Mouse (Mus musculus) C2C12 (cell line): ENCODE measurements around the gene Ttc34. TPM values are rescaled to one million over a fixed set of nuclear protein-coding genes. Genes with fewer than 3 reads are reported as not detected.

Experiments used
- H3K27me3 ChIP-seq: one replicate; pipeline ENCODE4 v1.6.1; 2011; ENCODE audit not compliant: control insufficient read depth, insufficient read depth, insufficient read length
- H3K36me3 ChIP-seq: one replicate; pipeline ENCODE4 v1.6.1; 2011; ENCODE audit not compliant: control insufficient read depth, insufficient read depth
- H3K4me3 ChIP-seq: one replicate; pipeline ENCODE4 v1.5.1; 2011; ENCODE audit warnings: mild to moderate bottlenecking, control low read depth; ENCODE audit not compliant: poor library complexity, insufficient read depth, severe bottlenecking
- H3K79me2 ChIP-seq: one replicate; pipeline ENCODE4 v1.6.1; 2011; ENCODE audit not compliant: control insufficient read depth, insufficient read depth
- H3K79me3 ChIP-seq: one replicate; pipeline ENCODE4 v1.6.1; 2011; ENCODE audit warnings: low read depth, control low read depth
- H3ac ChIP-seq: one replicate; pipeline ENCODE3; 2011; ENCODE audit warnings: low read depth; ENCODE audit not compliant: control insufficient read depth, insufficient read length
- CEBPB ChIP-seq: IDR thresholded peaks from one replicate; pipeline ENCODE4 v1.6.1; 2011; ENCODE audit warnings: low read depth, mild to moderate bottlenecking, control low read depth, moderate library complexity
- CTCF ChIP-seq: IDR thresholded peaks from one replicate; pipeline ENCODE4 v1.5.1; 2011; ENCODE audit not compliant: control insufficient read depth, insufficient read depth, insufficient read length
- FOSL1 ChIP-seq: IDR thresholded peaks from one replicate; pipeline ENCODE4 v1.8.0; 2011; ENCODE audit warnings: mild to moderate bottlenecking, low read length; ENCODE audit not compliant: poor library complexity, insufficient read depth, severe bottlenecking
- MAX ChIP-seq: IDR thresholded peaks from one replicate; pipeline ENCODE4 v1.6.1; 2011; ENCODE audit warnings: mild to moderate bottlenecking, control low read depth
- MYOD1 ChIP-seq: IDR thresholded peaks from one replicate; pipeline ENCODE4 v1.6.1; 2011; ENCODE audit warnings: low read depth; ENCODE audit not compliant: control insufficient read depth, insufficient read length
- MYOG ChIP-seq: IDR thresholded peaks from one replicate; pipeline ENCODE4 v1.6.1; 2011; ENCODE audit not compliant: control insufficient read depth, insufficient read length; ENCODE audit errors: extremely low read depth
- USF1 ChIP-seq: IDR thresholded peaks from one replicate; pipeline ENCODE4 v1.6.1; 2011; ENCODE audit warnings: low read depth, mild to moderate bottlenecking, control low read depth, moderate library complexity
- polyA plus RNA-seq: library from polyadenylated mRNA; unstranded; fragments of >200 nt; fragmentation: generic; extraction: Trizol; gene quantifications from one replicate; pipeline ENCODE4 v1.2.1, GENCODE M21; 2012; ENCODE audit warnings: missing spikeins

The Ttc34 gene
- polyA plus RNA-seq, 1 experiment: not detected

DNA sequence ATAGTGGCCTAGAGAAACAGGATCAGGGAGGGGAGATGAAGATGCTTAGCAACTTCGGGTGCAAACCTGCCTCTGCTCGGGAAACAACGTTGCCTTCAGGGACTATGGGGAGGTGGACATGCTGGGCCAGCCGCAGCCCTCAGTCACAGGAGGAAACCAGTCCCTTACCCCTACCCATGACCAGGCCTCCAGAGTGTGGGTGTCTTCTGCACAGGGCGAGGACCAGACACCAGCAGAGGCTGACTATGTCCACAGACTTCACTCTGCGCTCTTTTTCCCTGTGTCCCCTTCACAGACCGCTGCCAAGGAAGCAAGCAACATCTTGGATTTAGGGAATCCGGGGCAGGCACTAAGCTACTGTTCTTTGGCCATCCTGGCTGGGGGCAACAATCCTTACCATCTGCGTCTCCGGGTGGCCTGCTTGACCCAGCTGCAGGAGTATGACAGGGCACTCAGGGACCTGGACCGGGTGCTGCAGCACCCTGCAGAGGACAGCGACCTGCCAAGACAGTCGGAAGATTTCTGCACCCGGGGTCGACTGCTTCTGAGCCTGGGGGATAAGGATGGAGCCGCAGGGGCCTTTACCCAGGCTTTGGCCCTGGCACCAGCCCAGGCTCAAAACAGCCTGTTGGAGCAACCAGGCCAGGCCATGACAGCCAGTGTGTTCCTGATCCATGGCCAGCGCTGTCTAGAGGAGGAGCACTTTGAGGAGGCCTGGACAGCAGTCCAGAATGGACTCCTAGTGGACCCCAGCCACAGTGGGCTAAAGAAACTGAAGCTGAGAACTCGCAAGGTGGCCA is 27.9 kb downstream of the Ttc34 start:
- Histone ChIP-seq H3ac (no peak overlapping the region), H3K4me3 (no peak overlapping the region), H3K79me3 (no peaks in the 10 kb centered on the region), H3K36me3 (no peaks in the 10 kb centered on the region), H3K27me3 (peaks cover 47% of the 10 kb centered on the region), H3K79me2 (no peaks in the 10 kb centered on the region)
- TF ChIP-seq MAX (no peak), USF1 (no peak), CTCF (no peak), FOSL1 (no peak), MYOG (no peak), CEBPB (no peak), MYOD1 (no peak)

DNA sequence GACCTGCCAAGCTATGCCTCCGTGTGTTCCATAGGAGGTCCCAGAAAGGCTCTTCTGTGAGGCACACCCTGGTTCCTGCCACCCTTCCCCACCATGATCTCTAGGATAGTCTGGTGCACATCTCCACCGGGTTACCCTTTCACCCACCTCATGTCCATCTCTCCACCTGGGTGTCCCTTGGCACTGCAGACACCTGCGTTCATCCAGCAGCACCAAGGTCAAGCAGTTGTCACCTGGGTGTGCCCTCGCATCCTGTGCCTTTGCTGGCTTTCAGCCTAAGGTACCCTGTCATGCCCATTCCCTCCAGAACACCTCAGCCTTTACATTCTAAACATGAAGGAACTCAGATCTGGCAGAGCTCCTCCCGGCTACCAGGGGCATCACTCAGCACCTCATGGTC is 29.1 kb downstream of the Ttc34 start:
- Histone ChIP-seq H3K4me3 (no peak overlapping the region), H3K79me2 (no peaks in the 10 kb centered on the region), H3ac (no peak overlapping the region), H3K36me3 (no peaks in the 10 kb centered on the region), H3K27me3 (peaks cover 37% of the 10 kb centered on the region), H3K79me3 (no peaks in the 10 kb centered on the region)
- TF ChIP-seq CTCF (no peak), MAX (no peak), CEBPB (no peak), MYOG (no peak), FOSL1 (no peak), USF1 (no peak), MYOD1 (no peak)

DNA sequence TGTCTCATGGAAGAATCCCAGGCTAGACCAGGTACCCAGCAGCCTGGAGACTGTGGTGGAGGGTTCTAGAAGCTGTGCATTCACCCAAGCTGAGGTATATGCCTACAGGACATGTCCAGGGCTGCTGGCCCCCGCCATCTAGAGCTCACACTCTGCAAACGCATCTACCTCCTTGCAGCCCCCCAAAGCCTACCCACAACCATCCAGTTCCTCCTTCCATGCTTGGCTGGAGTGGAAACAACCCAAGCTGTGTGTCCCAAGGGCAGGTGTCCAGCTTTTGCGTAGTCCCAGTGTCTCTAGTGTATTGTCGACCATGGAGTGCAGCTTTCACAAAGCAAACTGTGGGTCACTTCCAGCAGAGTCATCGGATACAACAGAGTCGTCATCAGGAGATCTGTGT is 30.0 kb downstream of the Ttc34 start:
- Histone ChIP-seq H3ac (no peak overlapping the region), H3K4me3 (no peak overlapping the region), H3K79me2 (no peaks in the 10 kb centered on the region), H3K36me3 (no peaks in the 10 kb centered on the region), H3K27me3 (peaks cover 41% of the 10 kb centered on the region), H3K79me3 (no peaks in the 10 kb centered on the region)
- TF ChIP-seq MAX: no peak
- no peak for TF ChIP-seq USF1
- no peak for TF ChIP-seq CTCF
- TF ChIP-seq MYOG: no peak
- TF ChIP-seq MYOD1: no peak
- no peak for TF ChIP-seq CEBPB
- TF ChIP-seq FOSL1: no peak

DNA sequence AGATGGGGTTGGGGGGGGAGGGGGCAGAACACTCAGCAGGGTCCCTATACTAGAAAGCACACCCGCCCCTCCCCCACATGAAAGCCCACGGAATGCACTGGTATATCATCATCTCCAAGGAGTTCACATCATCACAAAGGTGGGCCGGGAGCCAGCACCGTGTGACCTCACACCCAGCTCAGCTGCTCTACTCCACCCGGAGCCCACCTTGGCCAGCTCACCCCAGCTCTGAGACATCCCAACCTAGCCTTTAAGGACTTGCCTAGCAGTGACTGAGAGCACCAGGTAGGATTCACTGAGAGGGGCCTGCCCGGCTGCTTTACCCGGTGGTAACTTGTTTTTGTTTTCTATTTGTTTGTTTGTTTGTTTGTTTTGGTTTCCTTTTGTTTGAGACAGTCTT is 32.2 kb downstream of the Ttc34 start, which contains the start of gene Mmel1:
Mmel1 (plus strand) TSS at position 146 of the 400 bp plus-strand sequence.
- H3K27me3 ChIP-seq: peaks cover 48% of the 10 kb centered on the region
- TF ChIP-seq CTCF (no peak), CEBPB (no peak), FOSL1 (no peak), MYOD1 (no peak), MAX (no peak), USF1 (no peak), MYOG (no peak)
- no peaks in the 10 kb centered on the region for H3K79me2 ChIP-seq
- H3K4me3 ChIP-seq: no peak within 1 kb of the TSS
- H3K36me3 ChIP-seq: no peaks in the 10 kb centered on the region
- H3ac ChIP-seq: no peak within 1 kb of the TSS
- no peaks in the 10 kb centered on the region for H3K79me3 ChIP-seq

DNA sequence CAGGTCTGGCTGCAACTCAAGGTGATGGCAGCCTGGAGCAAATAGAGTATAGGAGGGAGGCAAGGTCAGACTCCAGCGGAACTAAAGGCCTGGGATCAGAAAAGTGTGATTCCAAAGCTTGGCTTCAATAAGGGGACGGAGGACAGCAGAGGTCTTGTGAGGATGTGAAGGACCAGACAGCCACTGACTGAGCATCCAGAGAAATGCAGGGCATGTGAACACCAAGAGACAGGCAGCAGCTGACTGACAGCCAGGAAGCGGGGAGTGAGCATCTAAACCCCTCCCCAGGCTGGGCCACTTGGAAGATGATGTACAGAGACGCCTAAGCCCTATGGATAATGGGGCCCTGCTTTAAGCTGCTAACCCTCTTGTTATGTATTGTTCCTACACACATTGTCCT is 33.5 kb downstream of the Ttc34 start:
- Histone ChIP-seq H3K79me3 (no peaks in the 10 kb centered on the region), H3ac (no peak overlapping the region), H3K27me3 (peaks cover 48% of the 10 kb centered on the region), H3K36me3 (no peaks in the 10 kb centered on the region), H3K79me2 (no peaks in the 10 kb centered on the region), H3K4me3 (no peak overlapping the region)
- TF ChIP-seq MYOD1 (no peak), CTCF (no peak), CEBPB (no peak), MYOG (no peak), FOSL1 (no peak), MAX (no peak), USF1 (no peak)
